Mouse (Mus musculus) gastrocnemius, postnatal 4 days (tissue): ENCODE results near the gene Las1l. TPM values are rescaled to one million over a fixed set of nuclear protein-coding genes. Genes with fewer than 3 reads are reported as not detected.
"Not testable (repeated sequence)": the region's sequence is repeated elsewhere in the genome, so short reads cannot be mapped to it uniquely, and the experiment has no call there.

Source experiments
- DNase-seq, 2 experiments: peaks; one replicate each; pipeline ENCODE4 v3.0.0; 2021 to 2022; ENCODE audit warnings: low spot score in 2 of 2, mixed read lengths in 2 of 2
- long read RNA-seq, 2 experiments: library from polyadenylated mRNA; stranded (forward); transcript quantifications; one replicate each; pipeline ENCODE4 v2.0.0; 2021
- total RNA-seq, 2 experiments: library from RNA; stranded (reverse); gene quantifications; 2 replicates each; pipeline ENCODE4 v1.2.3; 2021

The Las1l gene
- 10 to 100 TPM; 26.3 to 33.0 TPM for total RNA-seq
- long read RNA-seq, experiment 1, transcript Las1l-201 (13 exons, 2,530 nt): major isoform, 23 of 40 reads
- long read RNA-seq, experiment 1, partial matches to known transcripts: 7 of 40 reads
- long read RNA-seq, experiment 1, other reads (novel, unspliced or antisense): 6 of 40 reads
- long read RNA-seq, experiment 2, transcript Las1l-201 (13 exons, 2,530 nt): major isoform, 20 of 46 reads
- long read RNA-seq, experiment 2, transcript Las1l-202 (14 exons, 2,581 nt): minor isoform, 6 of 46 reads
- long read RNA-seq, experiment 2, partial matches to known transcripts: 7 of 46 reads
- long read RNA-seq, experiment 2, other reads (novel, unspliced or antisense): 13 of 46 reads

- DNase-seq: peak; percentile 63 to 82
Observed at GRCm38 (mm10) chrX:95956497-95957293, at the start of gene Las1l. Las1l (minus strand) TSS chrX:95956962.

GRCm38 (mm10) chrX:96006395-96006794 is 49.6 kb upstream of the Las1l start:
- no peak for DNase-seq

DNA sequence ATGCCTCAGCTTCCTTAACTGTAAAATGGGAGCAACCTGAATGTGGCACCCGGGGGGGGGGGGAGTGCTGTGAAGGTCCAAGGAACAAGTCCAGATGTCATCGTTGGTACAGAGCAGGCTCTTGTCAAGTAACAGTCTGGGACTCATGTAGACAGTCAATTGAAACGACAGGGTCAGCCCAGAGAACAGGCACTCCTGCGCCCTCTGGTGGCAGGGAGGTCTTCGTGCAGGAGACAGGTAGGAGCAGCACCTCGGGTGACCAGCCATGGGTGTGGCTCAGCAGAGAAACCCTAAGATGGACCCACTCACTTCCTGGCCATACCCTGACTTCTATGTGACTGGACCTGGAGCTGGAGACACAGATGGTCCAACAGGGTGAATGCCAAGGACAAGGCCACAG is 42.8 kb upstream of the Las1l start:
- DNase-seq: no peak

DNA sequence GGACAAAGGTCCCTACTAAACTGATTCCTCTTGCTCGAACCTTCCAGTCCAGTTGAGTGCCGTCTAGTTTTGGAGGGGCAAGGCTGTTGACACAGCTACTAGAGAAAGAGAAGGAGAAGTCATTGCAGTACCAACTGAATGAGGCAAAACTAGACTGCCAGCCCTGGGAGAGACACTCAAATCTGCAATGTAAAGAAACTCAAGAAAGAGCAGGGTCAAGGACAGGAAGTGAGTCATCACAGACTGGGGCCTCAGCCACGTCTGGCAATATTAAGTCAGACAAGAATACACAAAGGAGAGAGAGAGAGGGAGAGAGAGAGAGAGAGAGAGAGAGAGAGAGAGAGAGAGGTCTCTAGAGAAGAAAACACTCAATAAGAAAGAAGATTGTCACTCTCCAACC is 36.4 kb upstream of the Las1l start:
- DNase-seq: no peak

GRCm38 (mm10) chrX:95969936-95970335 is 13.2 kb upstream of the Las1l start:
- DNase-seq: no peak

DNA sequence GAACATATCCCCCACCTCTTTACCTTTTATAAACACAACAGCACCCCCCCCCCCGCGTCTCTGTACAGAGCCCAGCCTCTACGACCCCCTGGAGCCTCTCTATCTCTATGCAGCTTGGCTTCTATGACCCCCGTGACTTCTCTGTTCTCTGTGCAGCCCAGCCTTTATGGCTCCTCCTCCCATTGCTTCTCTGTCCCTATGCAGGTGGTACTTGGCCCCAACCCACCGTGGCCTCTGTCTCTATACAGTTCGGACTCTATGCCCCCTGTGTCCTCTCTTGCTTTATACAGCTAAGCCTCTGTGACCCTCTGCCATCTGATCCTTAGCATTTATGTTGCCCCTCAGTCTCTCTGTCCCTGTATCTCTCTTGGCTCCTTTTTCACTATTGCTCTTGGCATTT is 12.4 kb upstream of the Las1l start:
- no peak for DNase-seq

DNA sequence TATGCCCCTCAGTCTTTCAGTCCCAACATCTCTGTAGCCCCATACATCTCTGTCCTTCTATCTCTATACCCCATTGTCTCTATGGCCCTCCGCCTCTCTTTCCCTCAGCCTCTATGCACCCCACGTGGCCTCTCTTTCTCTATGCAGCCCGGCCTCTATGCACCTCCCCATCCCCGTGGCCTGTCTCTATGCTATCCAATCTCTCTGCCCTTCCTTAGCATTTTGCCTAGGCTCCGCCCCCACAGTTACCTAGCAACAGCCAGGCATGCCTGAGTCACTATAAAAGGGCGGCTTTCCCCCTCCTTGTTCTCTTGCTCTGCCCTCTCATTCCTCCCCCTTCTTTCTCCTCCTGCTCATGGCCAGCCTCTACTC is 11.8 kb upstream of the Las1l start:
- DNase-seq: peak; percentile 34 to 70

GRCm38 (mm10) chrX:95967847-95968593 is 11.3 kb upstream of the Las1l start:
- peak in 1 of 2 experiments; percentile 44 for DNase-seq

- DNase-seq: no peak
Observed at GRCm38 (mm10) chrX:95965036-95965435, 8.3 kb upstream of the Las1l start.

- DNase-seq: no peak
Observed at GRCm38 (mm10) chrX:95963366-95963765, 6.6 kb upstream of the Las1l start.

DNA sequence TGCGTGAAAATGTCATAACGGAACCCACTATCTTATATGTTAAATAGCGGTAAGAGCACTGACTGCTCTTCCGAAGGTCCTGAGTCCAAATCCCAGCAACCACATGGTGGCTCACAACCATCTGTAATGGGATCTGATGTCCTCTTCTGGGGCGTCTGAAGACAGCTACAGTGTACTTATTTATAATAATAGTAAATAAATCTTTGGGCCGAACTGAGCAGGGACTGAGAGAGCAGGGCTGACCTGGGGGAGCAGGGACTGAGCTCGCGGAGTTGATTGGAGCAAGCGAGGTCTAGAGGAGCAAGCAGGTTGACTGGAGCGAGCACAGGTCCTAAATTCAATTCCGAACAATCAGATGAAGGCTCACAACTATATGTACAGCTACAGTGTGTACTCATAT is 699 bp upstream of the Las1l start:
- DNase-seq: not testable (repeated sequence)

DNA sequence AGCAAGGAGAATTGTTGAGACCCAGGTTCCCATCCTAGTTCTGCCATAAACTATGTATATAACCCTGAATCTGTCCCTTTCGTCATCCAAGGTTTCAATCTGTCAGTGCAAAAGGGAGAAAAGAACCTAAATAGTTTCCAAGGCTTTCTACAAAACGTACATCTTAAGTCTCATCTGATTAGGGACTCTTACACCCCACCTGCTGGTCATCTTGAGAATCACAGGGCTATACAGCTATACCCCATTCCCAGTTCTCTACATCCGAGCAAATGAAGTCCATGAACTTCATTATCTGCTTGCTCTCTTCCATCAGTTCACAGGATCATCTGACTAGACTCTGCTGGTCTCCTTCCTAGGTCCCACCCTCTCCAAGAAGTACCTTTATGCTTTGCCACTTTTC is 6.0 kb downstream of the Las1l start:
- peak in 1 of 2 experiments; percentile 14 for DNase-seq

DNA sequence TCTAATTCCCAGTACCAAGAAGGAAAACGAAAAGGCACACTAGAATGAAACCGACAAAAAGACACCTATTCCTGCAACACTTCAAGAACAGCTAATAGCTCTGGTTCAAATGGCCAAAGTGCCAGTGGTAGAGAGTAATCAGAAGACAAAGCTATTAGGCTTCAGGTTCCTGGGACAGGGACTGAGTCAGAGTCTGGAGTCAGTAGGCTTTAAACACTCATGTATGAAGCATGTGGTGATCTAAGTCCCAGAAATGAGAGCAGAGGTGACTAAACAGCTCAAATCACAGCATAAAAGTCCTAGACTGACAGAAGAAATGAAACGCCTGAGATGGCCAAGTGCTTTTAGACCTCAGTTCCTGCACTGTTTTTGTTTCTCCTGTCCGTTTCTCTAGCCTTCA is 8.6 kb downstream of the Las1l start:
- DNase-seq: no peak

DNA sequence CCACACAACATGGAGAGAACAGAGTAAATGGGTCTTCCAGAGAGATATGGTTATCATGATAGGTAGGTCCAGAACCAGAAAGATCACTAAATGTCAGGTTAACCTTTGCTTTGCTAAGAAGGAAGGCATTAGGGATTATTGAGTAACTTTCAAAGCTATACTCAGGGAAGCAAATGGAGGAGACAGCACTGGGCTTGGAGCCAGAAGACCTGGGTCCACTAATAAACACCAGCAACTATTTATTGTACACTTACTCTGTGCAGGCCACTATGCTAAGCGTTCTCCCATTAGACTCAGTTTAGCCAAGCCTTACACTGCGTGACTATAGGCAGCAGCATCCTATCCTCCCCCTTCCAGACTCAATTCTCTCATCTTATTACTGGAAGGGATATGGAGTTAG is 11.3 kb downstream of the Las1l start:
- DNase-seq: no peak

- no peak for DNase-seq
Observed at GRCm38 (mm10) chrX:95935481-95935880, 21.3 kb downstream of the Las1l start.

DNA sequence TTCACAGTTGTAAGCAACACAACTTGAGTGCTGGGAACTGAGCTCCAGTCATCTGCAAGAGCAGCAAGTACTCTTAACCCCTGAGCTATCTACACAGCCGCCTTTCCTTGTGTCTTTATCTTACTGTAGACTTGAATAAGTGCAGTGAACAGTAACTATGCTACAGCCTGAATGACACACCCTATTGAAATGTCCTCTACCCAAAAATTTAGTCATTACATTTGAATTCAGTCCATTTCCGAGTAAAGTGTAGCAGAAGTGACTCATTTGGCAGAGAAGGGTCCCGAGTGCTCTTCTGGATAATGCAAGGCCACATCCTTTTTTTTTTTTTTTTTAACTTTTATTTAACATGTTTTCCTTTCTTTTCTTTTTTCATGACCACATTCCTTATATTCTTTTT is 54.0 kb downstream of the Las1l start:
- DNase-seq: no peak

Other genes starting within 250 kb of the Las1l start
- gene Zc3h12b, start 245.3 kb downstream of the Las1l start, total RNA-seq: 1 to 10 TPM; 3.4 to 3.5 TPM
- 100 to 1,000 TPM; 119 to 121 TPM for gene Msn, start 139.1 kb upstream of the Las1l start, total RNA-seq